Mouse (Mus musculus): ENCODE data around the gene Golm1. TPM values are rescaled to one million over a fixed set of nuclear protein-coding genes. Genes with fewer than 3 reads are reported as not detected.
"Not testable (repeated sequence)": the region's sequence is repeated elsewhere in the genome, so short reads cannot be mapped to it uniquely, and the experiment has no call there.

Gene Golm1
- total RNA-seq (2021), result 10 to 100 TPM; 18.2 to 22.9 TPM
- long read RNA-seq, experiment 1, transcript Golm1-201 (10 exons, 3,954 nt), result major isoform, 35 of 48 reads
- long read RNA-seq, experiment 1, partial matches to known transcripts, result 2 of 48 reads
- long read RNA-seq, experiment 1, other reads (novel, unspliced or antisense), result 11 of 48 reads
- long read RNA-seq, experiment 2, transcript Golm1-201 (10 exons, 3,954 nt), result major isoform, 43 of 51 reads
- long read RNA-seq, experiment 2, partial matches to known transcripts, result 1 of 51 reads
- long read RNA-seq, experiment 2, other reads (novel, unspliced or antisense), result 6 of 51 reads

DNA sequence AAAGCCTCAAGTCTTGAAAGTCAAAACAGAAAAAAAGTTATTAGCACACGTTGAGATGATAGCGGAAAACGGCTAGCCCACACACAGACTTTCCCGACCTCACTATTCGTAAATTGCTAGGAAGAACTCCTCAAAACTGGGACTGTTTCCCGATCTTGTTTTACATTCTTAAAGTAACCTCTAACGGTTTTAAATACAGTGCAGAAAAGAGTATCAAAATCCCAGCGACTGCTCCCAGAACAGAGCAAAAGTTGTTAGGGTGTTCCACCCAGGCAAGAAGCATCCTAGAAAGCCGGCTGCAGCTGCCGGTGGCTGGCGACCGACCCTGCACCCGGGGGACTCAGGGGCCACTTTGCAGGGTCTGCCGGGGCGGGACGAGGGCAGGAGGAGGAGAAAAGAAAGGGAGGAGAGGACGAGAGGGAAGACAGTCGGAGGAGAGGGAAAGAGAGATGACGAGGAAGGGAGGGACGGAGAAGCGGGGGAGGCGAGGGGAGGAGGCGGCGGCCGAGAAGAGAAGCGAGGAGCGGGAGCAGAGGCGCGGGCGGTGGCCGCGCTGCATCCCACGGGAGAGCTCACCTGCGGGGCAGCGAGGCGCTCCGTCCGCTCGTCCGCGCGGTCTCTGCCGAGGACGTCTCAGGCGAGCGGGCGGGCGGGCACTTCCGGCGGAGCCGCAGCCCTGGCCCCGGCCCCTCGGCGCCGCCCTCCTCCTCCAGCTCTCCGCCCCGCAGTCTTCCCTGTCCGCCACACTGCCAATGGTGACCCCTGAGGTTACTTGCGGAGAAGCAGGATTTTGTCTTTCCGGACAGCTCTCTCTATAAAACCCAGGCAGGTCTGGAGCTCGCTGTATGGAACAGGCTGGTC is at the start of gene Golm1:
Golm1 (minus strand) TSS at position 661 of the 861 bp plus-strand sequence.
- peak; percentile 38 to 44 for DNase-seq (ENCODE audit: extremely low spot score in 1 of 2, low spot score in 2 of 2)
- intact Hi-C loops (cut with DNase I), result loop anchor here (5.0 kb wide), 1 partner anchor 52 kb away; no protein-coding TSS in a partner anchor
- TF ChIP-seq CTCF (IDR thresholded peaks at IDR 0.05), result no peak; the same call in 1 of the 2 replicates
- Histone ChIP-seq H3K27ac (peak within 1 kb of the TSS; percentile 84), H3K4me3 (peak within 1 kb of the TSS; percentile 84)

DNA sequence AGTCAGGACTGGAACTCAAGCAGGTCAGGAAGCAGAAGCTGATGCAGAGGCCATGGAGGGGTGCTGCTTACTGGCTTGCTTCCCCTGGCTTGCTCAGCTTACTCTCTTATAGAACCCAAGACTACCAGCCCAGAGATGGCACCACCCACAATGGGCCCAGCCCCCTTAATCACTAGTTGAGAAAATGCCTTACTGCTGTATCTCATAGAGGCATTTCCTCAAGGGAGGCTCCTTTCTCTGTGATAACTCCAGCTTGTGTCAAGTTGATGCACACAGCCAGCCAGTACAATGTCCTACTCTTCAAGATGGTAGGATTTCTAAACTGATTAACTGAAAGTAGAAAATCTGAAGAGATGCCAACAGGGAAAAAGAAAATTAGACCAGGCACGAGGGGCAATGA is 46.5 kb upstream of the Golm1 start:
- DNase-seq (ENCODE audit: extremely low spot score in 1 of 2, low spot score in 2 of 2); H3K4me3 ChIP-seq; intact Hi-C loops (cut with DNase I): not testable (repeated sequence)

DNA sequence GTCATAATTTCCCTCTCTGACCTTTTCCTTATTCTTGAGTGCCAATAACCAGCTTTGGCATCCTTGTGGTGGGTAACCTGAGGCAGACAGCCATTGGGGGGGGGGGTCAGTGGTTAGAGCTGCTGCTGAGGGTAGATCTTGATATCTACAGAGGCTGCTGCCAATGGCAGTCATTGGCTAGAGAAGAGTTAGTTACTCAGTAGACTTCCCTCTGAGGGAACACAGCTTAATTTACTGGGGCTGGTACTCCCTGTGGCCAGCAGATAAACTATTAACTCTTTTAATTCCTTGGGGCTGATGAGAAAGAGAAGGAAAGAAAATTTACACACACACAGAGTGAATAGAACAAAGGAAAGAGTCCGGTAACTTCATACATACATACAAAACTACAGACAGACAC is 43.9 kb upstream of the Golm1 start:
- no peak for DNase-seq (ENCODE audit: extremely low spot score in 1 of 2, low spot score in 2 of 2)
- intact Hi-C loops (cut with DNase I), result loop anchor here (1.0 kb wide), 1 partner anchor 18 kb away; no protein-coding TSS in a partner anchor
- TF ChIP-seq CTCF (IDR thresholded peaks at IDR 0.05), result no peak
- Histone ChIP-seq H3K27ac (peak overlapping the region; percentile 11; the same call in 1 of the 2 replicates), H3K4me3 (no peak overlapping the region)

More for the DNA sequence above, 46.5 kb upstream of the Golm1 start:
- not testable (repeated sequence) for H3K27ac ChIP-seq

DNA sequence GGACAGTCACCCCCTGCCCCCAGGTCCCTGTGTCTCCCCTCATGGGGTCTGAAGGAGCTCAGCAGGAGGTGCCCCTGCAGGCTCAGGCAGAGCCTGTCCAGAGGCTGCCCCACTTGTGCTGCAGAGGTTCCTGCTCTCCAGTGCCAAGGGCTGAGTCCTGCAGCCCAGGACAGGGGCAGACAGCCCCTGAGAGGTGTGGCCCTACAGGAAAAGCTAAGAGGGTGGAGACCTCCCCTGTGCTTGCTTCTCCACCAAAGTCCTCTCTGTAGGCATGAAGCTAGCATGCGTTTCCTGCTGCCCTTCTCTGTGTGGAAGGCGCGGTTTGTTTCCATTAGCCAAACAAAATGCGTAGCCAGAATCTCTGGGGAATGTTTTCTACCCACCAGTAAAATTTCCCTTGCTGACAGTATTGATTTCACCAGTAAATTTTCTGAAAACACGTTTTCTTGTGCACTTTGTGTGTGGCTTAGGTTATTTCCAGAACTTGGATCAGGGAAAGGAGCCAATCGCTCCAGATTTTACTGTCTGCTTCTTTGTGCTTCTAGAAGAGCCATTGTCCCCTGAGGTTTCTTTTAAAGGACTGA is 43.3 kb upstream of the Golm1 start:
- DNase-seq (ENCODE audit: extremely low spot score in 1 of 2, low spot score in 2 of 2); H3K4me3 ChIP-seq: not testable (repeated sequence)
- intact Hi-C loops (cut with DNase I), result loop anchor here (1.0 kb wide), 1 partner anchor 18 kb away; no protein-coding TSS in a partner anchor
- peak overlapping the region; percentile 11; the same call in 1 of the 2 replicates for H3K27ac ChIP-seq

DNA sequence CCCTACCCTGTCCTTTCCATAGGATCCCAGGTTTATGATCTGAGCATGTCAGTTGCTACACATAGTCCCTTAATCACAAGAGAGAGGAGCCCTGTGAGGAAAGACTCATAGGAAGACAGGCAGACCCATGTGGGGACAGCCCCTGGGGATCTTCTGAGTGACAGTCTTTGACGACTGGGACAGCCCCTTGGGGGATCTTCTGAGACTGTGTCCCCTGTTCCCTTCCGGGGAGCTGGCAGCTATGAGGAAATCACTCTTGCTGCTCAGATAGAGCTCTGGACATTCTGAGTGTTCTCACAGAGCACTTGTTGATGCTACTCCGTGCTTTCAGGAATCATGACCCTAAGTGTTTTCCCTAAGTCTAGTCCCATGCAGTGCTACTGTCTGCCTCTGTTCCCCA is 38.1 kb upstream of the Golm1 start:
- TF ChIP-seq CTCF (IDR thresholded peaks at IDR 0.05), result no peak
- no peak for DNase-seq (ENCODE audit: extremely low spot score in 1 of 2, low spot score in 2 of 2)
- intact Hi-C loops (cut with DNase I), result no loop called here
- Histone ChIP-seq H3K4me3 (no peak overlapping the region), H3K27ac (no peak overlapping the region)

DNA sequence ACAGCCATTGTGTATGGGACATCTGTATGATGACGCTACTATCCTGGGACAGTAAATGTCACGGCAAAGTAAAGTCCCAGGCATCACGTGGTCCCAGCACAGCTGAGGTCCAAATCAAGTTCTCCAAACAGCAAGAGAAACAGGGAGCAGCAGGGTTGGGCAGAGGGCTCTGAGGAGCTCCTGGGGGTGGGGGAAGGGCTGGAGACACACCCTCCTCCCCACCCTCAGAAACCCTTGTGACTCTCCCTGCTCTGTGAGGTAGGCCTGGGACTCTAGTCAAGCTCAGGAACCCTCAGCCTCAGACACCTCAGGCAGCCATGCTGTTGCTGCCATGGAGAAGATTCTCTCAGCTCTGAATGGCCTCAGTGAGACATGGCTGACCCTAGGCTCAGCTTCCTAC is 36.4 kb upstream of the Golm1 start, which contains the start of gene Spata31d1b:
Spata31d1b (plus strand) TSS at position 301 of the 400 bp plus-strand sequence.
- H3K4me3 ChIP-seq; H3K27ac ChIP-seq; intact Hi-C loops (cut with DNase I); DNase-seq (ENCODE audit: extremely low spot score in 1 of 2, low spot score in 2 of 2): not testable (repeated sequence)

DNA sequence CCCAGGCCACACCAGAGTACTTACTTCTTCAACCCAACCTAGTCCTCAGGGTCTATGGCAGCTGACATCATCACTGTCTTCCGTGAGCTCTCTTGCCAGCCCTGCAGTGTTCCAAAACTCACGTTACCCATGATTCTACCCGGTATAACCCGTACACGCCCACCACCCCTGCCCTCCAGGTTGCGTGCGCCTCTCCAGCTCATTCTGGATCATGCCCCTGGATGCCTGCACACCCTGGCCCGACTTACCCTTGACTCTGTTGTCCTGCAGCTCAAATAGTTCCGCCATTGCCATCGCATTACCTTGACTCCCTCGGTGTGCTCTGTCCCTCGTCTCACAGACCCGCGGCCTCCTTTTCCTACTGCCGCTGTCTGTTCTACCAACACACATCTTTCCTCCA is 34.6 kb upstream of the Golm1 start, which contains the start of gene Spata31d1a:
Spata31d1a (minus strand) TSS at position 101 of the 400 bp plus-strand sequence.
- intact Hi-C loops (cut with DNase I), result no loop called here
- TF ChIP-seq CTCF (IDR thresholded peaks at IDR 0.05), result no peak

DNA sequence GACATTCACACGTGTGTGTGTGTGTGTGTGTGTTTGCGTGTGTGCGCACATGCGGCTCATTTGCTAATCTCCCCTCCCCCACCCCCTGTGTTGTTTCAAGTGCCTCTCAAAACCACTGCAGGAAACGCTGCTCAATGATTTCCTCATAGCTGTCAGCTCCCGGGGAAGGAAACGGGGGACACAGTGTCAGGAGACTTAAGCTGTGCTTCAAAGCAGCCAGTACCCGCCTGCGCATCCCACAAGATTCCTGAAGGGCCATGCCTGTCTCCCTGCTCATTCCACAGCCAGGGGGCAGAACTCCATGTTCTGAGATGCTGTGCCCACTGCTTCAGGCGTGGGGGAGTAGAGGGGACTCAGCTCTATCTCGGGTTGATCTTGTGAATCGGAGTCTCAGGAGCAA is 29.0 kb upstream of the Golm1 start:
- intact Hi-C loops (cut with DNase I), result no loop called here
- DNase-seq (ENCODE audit: extremely low spot score in 1 of 2, low spot score in 2 of 2), result peak; percentile 19 to 36

More for the DNA sequence above, 34.6 kb upstream of the Golm1 start, which contains the start of gene Spata31d1a:
- DNase-seq (ENCODE audit: extremely low spot score in 1 of 2, low spot score in 2 of 2), result no peak
- Histone ChIP-seq H3K4me3 (no peak within 1 kb of the TSS), H3K27ac (no peak within 1 kb of the TSS)

DNA sequence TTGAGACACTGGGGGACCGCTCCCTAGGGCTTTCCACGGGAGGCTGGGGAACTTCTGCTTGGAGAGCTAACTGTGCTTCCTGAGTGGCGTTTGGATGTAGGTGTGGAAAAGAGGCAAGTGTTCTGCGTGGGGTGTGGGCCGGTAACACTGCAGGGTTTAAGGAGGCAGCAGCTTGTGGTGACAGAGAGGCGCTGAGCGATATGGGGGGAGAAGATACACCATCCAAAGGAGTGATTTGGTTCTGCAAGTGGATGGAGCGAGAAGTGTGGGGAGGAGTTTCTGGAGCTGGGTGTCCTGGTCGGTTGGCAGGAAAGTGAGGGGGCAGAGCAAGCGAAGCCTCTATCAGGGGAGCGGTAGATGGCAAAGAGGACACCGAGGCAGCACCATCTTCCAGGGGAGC is 27.9 kb upstream of the Golm1 start:
- intact Hi-C loops (cut with DNase I), result no loop called here
- TF ChIP-seq CTCF (IDR thresholded peaks at IDR 0.05), result no peak
- H3K27ac ChIP-seq, result peak overlapping the region; percentile 55
- DNase-seq (ENCODE audit: extremely low spot score in 1 of 2, low spot score in 2 of 2), result peak; percentile 20 to 42
- H3K4me3 ChIP-seq, result no peak overlapping the region

More for the DNA sequence above, 29.0 kb upstream of the Golm1 start:
- Histone ChIP-seq H3K4me3 (no peak overlapping the region), H3K27ac (no peak overlapping the region)
- peak; percentile 42 for TF ChIP-seq CTCF (IDR thresholded peaks at IDR 0.05)

DNA sequence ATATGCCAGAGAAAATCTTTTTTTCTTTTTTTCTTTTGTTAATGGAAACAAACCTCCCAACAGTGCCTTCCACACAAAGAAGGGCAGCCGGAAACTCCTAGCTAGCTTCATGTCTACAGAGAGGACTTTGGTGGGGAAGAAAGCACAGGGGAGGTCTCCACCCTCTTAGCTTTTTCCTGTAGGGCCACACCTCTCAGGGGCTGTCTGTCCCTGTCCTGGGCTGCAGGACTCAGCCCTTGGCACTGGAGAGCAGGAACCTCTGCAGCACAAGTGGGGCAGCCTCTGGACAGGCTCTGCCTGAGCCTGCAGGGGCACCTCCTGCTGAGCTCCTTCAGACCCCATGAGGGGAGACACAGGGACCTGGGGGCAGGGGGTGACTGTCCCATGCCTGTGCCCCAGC is 24.5 kb upstream of the Golm1 start:
- intact Hi-C loops (cut with DNase I), result not testable (repeated sequence)

DNA sequence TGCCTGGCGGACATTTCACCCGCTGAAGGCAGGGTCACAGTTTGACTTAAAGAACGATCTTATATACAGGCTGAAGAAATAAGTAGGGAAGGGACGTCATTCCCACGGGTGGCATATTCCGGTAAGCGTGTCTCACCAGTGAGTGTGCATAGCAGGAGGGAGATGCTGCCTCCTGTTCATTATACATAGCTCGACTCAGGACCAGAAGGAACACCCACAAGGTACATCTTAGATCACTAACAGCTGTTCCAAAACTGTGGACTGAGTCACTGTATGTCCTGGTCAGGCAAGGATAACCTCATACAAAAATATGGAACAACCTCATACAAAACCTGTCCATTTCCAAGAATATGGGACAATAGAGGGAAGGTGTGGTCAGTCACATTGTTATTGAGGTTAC is 23.5 kb upstream of the Golm1 start:
- peak in 1 of 2 experiments; percentile 26 for DNase-seq (ENCODE audit: extremely low spot score in 1 of 2, low spot score in 2 of 2)
- Histone ChIP-seq H3K4me3 (no peak overlapping the region), H3K27ac (peak overlapping the region; percentile 50)
- TF ChIP-seq CTCF (IDR thresholded peaks at IDR 0.05), result no peak
- intact Hi-C loops (cut with DNase I), result loop anchor here (1.0 kb wide), 1 partner anchor 46 kb away; no protein-coding TSS in a partner anchor

More for the DNA sequence above, 24.5 kb upstream of the Golm1 start:
- DNase-seq (ENCODE audit: extremely low spot score in 1 of 2, low spot score in 2 of 2); H3K4me3 ChIP-seq; H3K27ac ChIP-seq: not testable (repeated sequence)
